Mouse (Mus musculus) c-Kit-negative CD71-positive TER-119-positive erythroid progenitor cells, embryonic 14.5 days (primary cell): ENCODE data around the gene Olfr70.
A peak's percentile ranks its signal among the peaks of the same experiment; 100 is the strongest.

Experiments used
- DNase-seq: peaks from one replicate; pipeline ENCODE4 v3.0.0-alpha.2; 2013; ENCODE audit warnings: low read depth, low spot score

Olfr70 gene

DNA sequence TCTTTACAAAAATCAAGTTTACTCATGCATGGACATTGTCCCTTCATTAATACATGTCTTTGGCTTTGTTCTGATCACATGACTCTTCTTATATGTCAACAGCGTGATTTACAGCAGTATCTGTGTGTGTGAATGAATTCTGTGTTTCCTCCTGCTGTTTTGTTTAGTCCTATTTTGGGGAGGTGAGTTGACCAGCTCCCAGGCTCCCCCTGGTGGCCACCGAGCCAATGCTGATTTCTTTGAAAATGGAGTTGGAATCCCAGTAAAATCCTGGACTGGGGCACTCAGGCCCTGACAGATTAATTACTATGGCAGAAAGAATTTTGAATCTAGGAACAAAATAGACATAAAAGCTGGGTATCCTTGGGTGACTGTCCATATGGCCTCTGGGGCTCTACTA is 11.2 kb upstream of the Olfr70 start:
- peak; percentile 34 for DNase-seq

DNA sequence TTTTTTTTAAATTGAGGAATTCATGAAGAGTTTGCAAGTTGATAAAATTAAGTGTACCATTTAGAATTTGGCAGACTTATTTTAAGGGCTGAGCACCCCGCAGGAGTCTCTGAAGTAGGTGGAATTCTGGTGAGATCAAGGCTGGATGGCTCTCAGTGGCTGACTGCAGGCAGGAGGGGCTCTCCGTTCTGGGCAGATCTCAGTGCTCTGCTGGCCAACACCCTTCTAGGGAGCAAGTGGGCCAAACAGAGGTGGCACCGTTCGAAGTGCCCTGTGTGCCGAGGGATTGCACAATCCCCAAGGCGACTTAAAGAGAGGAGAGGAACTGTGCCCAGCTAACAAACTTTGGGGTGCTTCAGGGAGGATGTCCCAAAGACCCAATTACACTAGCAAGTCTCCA is 9.3 kb upstream of the Olfr70 start, which contains the start of gene Olfr71:
TSS of gene Olfr71 (minus strand) at position 387 of the 400 bp plus-strand sequence.
- no peak for DNase-seq

DNA sequence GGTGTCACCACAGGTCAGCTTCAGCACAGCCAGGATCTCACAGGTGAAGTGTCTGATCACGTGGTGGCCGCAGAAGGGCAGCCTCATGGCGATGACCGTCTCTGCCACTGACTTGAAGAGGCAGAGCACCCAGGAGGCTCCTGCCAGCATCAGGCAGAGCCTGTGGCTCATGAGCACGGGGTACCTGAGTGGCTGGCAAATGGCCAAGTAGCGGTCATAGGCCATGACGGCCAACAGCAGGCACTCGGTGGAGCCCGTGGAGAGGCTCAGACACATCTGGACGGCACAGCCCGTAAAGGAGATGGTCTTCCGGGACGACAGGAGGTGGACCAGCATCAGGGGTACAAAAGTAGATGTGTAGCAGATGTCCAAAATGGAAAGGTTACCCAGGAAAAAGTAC is 5.4 kb upstream of the Olfr70 start:
- DNase-seq, result no peak

DNA sequence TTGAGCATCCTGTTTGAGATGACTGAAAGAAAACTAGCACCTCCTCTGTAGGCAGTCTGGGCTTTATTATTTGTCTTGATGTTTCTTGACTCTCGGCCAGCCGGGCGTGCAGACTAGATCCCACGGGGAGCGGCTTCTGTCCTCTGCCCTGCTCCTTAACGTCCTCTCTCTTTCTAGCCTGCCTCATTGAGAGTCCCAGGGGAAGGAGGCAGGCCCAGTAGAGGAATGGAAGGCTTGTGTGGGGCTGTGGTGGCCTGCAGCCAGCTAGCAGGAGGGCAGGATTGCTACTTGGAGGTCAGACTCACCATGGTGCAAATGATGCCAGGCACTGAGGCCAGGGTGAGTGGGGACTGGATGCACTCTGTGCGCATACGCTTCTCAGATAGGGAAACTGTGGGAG is 3.2 kb upstream of the Olfr70 start:
- DNase-seq, result no peak

DNA sequence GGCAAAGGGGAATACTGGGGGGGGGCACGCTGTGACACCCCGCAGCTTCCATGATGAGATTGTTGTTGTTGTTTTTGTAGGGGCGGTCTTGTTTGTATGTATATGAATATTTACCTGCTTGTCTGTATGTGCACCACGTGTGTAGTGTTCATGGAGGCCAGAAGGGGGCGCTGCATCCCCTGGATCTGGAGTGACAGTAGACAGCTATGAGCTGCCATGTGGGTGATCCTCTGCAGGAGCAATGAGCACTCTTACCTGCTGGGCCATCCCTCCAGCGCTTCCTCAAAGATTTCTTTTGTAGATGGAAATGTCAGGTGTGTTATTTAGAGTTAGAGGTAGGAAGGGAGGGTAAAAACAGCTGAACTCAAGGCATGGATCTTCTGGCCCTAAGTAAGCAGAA is 2.8 kb upstream of the Olfr70 start:
- DNase-seq, result peak; percentile 8

DNA sequence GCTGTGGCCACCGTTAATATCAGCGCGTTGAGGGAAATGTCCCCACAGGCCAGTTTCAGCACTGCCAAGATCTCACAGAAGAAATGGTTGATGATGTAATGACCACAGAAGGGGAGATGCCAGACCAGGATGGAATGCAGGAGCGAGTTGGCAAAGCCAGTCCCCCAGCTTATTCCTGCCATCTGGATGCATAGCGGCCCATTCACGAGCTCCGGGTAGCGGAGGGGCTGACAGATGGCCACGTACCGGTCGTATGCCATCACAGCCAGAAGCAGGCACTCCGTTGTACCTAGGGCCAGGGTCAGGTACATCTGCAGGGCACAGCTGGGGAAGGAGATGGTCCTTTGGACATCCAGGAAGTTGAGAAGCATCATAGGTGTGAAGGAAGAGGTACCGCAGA is 4.0 kb downstream of the Olfr70 start:
- no peak for DNase-seq

DNA sequence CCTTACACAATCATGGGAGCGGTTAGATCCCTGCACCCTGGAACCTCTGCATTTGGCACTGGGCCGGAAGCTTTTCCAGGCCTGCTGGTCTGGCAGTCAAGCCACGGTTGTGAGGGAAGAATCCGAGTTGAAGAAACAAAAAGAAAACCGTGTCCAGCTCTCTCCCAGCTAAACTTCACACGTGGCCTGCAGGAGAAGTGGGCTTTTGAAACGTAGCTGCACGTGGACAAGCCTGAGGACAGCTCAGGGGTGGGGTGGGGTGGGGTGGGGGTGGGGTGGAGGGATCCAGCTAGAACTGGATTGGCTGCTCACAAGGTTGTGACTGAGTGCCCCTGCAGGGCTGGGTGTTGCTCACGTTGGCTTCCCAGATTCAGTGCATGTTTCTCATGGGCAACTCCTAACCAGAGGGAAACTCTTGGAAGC is 5.3 kb downstream of the Olfr70 start:
- no peak for DNase-seq

DNA sequence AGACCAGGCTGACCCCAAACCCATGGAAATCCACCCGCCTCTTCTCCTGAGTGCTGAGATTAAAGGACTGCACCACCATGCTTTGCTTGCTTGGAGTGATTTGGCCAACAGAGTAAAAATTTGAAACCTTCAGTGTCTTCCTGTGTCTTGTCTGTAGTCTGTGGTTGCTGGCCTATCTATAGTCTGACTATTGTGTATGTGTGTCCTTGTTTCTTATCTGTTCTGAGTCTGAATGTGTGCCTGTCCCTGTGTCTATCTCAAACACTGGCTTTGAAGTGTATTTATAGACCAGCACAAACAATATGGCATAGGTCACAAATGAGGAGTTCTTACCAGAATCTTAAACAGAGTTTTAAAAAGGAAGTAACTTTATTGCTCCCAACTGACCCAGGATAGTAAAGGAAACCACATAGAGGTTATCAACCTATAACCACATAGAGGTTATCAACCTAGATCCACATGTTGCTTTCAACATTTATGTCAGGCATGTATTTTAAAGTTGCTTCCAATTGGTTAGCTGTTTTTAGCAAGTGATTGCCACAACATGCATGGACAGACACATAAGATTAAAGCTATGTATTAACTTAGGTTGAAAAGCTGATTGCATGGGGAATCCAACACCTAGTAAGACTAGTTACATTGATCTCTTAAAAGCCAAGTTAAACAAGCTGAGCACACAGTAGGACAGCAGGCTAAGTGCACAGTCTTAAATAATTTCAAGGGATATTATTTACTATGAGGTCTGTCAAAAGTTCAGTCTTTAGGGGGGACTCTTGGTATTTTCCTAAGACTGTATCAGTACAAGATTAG is 6.0 kb downstream of the Olfr70 start:
- no peak for DNase-seq

DNA sequence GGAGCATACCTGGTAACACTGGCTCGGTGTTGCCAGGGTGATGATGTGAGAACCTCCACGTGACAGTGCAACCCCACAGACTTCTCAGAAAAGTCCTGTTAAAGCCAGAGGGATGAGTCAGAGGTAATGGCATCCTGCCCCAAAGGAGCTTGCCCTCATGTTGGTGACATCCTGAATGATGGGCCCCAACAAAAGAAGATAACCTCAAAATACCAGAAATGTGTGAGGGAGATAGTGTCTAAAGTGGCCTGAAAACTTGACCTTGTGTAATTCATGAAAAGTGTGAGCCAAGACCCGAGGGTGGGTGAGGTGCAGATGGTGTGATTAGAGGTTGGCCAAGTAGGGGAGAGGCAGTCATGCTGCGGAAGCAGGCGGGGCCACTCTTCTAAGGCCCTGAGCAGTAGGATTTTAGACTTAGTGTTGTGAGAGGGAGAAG is 6.8 kb downstream of the Olfr70 start:
- no peak for DNase-seq

DNA sequence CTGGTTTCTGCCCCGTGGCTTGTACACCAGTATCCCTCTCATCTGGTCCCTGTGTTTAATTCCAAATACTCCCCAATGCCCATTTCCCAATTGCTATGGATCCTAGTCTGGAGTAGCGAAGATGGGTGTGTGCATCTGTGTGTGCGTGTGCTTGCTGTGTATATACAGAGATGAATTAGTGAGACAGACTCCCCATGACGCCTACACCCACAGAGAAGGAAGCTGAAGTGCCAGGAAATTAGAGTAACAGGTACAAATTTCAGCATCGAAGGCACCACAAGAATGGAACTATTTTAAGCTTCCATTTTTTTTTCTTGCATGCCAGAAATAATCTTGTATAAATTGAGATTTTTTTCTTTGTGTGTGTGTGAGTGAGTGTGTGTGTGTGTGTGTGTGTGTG is 9.6 kb downstream of the Olfr70 start:
- no peak for DNase-seq

DNA sequence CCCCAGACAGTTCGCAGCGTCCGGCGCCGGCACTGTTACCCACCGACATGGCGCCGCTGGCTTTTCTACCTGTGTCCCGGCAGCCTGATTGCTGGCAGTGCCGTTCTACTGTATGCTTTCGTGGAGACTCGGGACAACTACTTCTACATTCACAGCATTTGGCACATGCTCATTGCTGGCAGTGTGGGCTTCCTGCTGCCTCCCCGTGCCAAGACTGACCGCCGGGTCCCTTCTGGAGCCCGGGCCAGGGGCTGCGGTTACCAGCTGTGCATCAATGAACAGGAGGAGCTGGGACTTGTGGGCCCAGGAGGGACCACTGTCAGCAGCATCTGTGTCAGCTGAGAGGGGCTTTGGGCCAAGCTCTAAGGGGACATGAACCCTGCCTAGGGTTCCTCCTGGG is 10.6 kb downstream of the Olfr70 start:
- no peak for DNase-seq

DNA sequence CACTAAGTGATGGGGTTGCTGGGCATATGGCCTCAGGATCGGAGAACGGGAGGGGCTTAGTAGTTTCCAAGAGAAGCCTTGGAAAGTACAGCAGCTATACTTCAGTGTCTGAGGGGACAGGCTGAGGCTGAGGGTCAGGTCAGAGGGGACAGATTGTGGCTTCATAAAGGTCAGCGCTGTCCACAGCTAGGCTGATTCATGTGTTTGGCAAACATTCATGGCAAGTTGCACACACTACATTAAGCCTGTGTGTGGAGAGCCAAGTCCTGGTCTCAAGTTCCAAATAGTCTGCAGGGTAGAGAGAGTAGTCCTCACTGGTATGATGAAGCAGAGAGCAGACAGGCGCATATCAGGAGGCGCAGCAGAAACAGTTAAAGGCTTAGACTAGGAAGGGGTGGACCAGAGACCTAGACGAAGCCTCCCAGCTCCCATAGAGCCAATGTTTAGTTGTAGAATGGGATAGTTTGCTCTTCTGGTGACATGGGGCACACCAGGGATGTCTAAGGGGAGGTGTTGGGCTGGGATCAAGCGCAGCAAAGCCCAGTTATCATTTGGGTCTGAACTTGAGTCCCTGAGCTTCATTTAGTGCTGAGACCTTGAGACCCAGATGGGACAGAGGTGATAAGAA is 21.1 kb downstream of the Olfr70 start:
- DNase-seq, result no peak

DNA sequence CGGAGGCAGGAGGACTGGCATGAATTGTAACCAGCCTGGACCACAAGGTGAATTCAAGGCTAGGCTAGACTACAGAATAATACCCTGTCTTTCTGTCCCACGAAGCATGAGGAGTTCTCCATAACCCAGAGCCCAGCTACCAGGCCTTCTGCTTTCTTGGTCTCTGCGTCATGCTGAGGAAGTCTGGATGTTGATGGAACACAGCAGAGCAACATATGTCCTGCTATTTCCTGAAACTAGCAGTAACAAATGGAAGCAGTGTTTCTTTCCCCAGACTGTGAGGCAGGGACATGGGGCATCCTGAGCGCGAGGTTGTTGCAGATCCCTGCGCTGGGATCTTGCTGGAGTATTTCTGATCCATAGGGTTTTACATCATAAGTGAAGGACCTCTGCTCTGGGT is 22.1 kb downstream of the Olfr70 start:
- no peak for DNase-seq

DNA sequence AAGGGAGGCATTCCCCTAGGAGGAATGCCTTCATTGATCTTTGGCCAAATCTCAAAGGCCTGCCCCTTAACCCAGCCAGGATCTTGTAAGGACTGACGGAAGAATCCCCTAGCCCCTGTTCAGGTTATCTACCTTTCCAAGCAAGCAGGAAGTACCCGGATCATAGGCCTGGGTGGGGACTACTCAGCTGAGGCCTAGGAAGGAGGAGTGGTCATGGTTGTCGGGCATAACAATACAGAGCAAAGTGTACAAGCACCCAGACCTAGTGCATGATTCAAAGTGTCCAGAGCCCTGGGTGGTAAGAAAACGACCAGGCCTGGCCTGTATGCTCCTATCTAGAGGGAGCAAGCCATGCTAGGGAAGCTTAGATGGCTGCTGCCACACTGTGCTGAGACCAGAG is 25.0 kb downstream of the Olfr70 start:
- DNase-seq, result no peak

DNA sequence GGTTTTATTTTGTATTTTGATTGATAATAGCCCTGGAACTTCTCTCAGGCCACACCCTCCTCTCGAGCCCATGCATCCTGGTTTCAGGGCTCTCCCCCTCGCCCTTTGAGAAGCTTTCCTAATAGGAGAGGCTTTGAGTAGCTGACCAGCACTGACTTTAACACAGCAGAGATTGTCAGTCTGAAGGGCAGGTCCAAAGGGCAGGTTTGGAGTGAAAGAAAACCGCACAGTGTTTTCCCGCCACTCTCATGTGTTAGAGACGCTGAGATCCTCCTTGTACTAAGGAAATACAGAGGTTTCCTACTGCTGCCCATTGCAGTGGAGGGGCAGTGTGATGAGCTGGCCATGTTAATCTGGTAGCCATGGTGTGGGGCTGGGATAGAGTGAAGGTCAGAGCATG is 25.6 kb downstream of the Olfr70 start:
- DNase-seq, result no peak

DNA sequence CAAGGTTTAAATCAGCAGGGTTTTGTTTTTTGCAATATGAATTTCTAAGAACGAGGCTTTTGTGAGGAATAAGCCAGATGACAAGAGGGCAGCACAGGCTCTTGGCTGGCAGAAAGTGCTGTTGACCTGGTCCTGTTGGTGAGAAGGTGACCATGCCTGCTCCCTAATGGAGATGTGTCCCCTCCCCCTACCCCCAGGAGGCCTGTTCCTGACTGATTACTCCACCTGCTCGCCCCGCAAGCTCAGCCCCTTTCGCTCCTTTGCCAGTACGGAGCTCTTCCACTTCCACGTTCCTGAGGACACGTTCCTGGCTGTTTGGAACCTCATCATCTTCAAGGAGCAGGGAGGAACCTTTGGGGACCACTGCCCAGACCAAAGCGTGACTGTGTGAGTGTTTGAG is 26.9 kb downstream of the Olfr70 start:
- DNase-seq, result no peak

DNA sequence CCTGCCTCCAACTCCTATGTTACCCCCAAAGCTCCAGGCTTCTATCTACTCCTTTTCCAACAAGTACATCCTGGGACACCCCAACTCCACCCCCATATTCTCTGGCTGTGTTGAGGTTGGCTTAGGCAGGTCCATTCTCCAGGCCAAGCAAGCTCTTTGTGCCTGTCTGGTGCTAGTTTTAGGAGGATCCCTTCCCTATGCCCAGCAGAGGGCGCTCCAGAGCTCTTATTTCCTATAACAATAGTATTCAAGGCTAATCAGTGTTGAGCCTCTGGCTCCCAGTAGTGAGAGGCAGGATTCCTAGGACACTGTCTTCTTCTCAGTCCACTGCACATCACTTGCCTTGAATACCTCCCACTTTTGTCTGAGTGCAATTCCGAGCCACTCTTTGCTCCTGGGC is 28.5 kb downstream of the Olfr70 start:
- peak; percentile 75 for DNase-seq

DNA sequence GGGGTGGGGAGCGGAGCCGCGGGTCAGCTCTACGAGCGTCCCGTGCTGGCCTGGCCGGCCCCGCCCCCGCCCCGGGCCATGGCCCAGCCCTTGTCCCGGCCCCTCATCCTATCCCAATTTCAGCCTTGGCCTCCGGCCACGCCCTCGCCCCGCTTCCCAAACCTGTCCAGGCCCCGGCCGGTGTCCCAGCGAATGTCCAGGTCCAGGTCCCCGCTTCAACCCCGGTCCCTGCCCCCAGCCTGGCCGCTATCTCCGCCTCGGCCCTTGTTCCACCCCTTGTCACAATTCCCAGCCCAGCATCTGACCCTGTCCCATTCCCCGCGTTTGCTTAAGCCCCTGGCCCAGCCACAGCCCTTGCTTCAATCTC is 31.2 kb downstream of the Olfr70 start:
- no peak for DNase-seq

DNA sequence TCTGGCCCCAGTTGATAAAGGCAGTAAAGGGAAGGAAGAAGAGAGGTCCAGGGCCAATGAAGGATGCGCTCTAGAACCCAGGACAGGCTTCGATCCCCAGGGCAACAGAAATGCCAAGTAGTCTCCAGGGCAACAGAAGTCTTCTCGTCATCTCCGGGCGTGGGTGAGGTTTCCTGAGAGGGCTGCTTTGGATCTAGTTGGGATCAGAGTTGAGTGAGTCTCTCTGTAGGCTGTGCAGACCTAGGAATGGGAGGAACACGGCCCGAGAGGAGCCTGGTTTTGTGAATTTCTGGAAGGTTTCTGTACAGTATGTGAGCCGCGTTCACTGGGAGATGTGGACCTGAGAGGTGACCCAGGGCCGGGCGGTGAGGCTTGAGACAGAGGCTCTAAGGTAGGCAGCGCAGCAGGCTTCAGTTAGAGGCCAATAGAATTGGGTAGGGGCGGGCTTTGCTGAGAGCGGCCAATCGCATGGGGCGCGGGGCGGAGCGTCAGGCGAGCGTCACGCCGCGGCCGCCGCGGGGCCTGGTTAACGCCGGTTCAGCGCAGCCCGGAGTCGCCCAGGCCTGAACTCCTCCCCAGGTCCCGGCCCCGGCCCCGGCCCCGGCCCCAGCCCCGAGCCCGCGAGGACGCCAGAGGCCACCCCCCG is 31.7 kb downstream of the Olfr70 start, which contains the start of the genes Tmem8b and Fam221b:
TSS of gene Tmem8b (plus strand) at position 190 of the 646 bp plus-strand sequence.
TSS of gene Fam221b (minus strand) at position 364 of the 646 bp plus-strand sequence.
- DNase-seq, result peak; percentile 79

DNA sequence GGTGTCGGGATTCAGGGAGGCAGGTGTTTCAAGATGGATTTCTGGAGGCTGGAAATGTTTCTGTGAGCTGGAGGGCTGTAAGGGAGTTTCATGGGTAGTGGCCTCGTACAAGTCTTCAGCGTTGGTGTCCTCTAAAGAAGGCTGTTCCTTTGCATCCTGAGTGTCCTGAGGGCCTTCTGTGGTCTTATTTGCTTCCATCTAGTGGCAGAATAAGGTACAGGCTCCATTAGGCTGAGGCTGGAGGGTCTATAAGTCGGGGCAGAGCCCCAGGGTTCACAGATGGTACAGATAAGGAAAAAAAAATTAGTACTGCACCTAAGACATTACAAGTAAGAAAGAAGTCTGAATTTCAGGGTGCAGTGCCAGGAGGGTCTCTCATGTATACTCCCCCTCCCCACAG is 34.2 kb downstream of the Olfr70 start:
- no peak for DNase-seq

DNA sequence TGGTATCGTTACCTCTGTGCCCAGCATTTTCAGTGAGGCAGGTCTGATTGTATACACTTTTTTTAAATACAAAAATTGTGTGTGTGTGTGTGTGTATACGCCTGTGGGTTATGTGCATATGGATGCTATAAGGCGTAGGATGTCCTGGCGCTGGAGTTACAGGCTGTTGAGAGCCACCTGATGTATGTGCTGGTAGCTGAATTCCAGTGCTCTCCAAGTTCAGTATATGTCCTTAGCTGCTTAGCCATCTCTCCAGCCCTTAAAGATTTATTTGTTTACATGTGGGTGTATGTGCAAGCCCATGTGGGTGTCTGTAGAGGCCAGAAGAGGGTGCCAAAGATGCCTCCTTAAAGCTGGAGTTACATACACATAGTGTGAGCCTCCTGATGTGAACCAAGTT is 43.5 kb downstream of the Olfr70 start:
- no peak for DNase-seq

DNA sequence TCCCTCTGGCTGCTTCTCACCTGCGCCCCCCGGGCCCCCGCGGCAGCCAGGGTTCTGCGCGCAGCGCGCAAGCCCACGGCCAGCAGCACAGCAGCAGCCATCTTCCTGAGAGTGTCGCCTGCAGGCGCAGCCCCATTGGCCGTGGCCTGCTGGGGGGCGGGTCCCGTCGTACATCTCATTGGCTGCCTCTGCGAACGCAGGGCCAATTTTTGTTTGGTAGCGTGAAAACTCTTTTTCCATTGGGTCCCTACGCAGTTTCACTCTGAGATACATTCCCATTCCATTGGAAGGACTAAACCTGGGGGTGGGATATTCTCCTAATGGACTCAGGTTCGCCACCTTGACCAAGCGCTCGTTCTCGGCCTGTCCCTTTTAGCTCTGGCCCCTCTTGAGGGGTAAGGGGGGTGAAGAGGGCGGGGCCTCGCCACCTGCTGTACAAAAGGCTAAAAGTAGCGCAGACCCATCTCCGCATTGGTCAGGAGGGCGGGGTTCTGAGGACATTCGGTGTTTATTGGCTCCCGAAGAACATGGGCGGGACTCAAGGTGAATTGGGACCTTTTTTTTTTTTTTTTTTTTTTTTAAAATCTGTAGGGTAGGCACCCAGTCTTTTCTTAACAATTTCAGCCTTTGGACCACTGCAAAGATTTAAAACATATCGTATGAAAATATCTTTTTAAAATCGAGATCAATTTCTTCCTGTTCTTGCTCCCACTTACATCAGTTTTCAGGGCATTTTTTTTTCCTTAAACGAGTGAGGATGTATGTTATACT is 44.1 kb downstream of the Olfr70 start, which contains the start of gene Hint2:
TSS of gene Hint2 (minus strand) at position 128 of the 771 bp plus-strand sequence.
- peak; percentile 91 for DNase-seq
